Mouse (Mus musculus) cortical plate, adult 2 months (tissue): Measurements from ENCODE around the gene Epha4. TPM values are rescaled to one million over a fixed set of nuclear protein-coding genes. Genes with fewer than 3 reads are reported as not detected.

ENCODE experiments used
- H3K27ac ChIP-seq: fragments of 200-500 bp; 2 replicates; pipeline ENCODE4 v1.5.1; 2012; ENCODE audit warnings: low read length, control low read depth, inconsistent platforms; ENCODE audit not compliant: insufficient read depth
- H3K4me1 ChIP-seq: fragments of 200-500 bp; 2 replicates; pipeline ENCODE4 v1.6.1; 2011; ENCODE audit warnings: low read length; ENCODE audit not compliant: control insufficient read depth, insufficient read depth
- H3K4me3 ChIP-seq: fragments of 200-500 bp; 2 replicates; pipeline ENCODE4 v1.5.1; 2011; ENCODE audit warnings: mild to moderate bottlenecking, low read length, control low read depth; ENCODE audit not compliant: insufficient read depth
- CTCF ChIP-seq: fragments of 200-500 bp; IDR thresholded peaks from 2 replicates; pipeline ENCODE4 v1.5.1; 2011; ENCODE audit warnings: mild to moderate bottlenecking, control low read depth, low read length; ENCODE audit not compliant: insufficient read depth; ENCODE audit errors: extremely low read depth
- POLR2A ChIP-seq: fragments of 200-500 bp; IDR thresholded peaks from 2 replicates; pipeline ENCODE4 v1.6.1; 2011; ENCODE audit warnings: mild to moderate bottlenecking, low read length, control low read depth; ENCODE audit not compliant: insufficient read depth; ENCODE audit errors: extremely low read depth
- polyA plus RNA-seq: library from polyadenylated mRNA; depleted of rRNA; stranded (reverse); fragments of >200 nt; gene quantifications from 2 replicates; pipeline ENCODE4 v1.2.3, GENCODE M21; 2012

Gene Epha4
- polyA plus RNA-seq, 1 experiment, result 74.5 TPM

DNA sequence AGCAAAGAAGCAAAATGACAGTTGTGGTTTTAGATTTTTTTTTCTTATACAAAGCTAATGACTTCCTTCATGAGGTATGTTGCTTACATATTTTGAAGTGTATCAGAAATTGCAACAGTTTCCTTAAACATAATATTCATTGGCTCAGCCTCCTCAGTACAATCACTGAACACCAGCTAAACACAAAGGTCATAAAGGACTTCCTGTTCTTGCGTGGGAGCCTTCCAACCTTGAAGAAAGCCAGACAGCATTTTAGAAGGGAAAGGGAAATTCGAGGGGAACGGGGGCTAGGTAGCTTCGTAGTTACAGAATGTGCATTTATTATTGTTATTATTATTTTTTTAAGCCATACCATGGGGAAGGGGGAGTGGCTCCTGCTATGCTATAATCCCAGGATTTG lies 76.2 kb downstream of the Epha4 start:
- Histone ChIP-seq H3K4me1 (peaks cover 9% of the 10 kb centered on the region), H3K4me3 (no peak overlapping the region), H3K27ac (no peak overlapping the region)
- TF ChIP-seq CTCF (no peak), POLR2A (no peak)

GRCm38 (mm10) chr1:77437881-77438610 lies 76.8 kb downstream of the Epha4 start:
- Histone ChIP-seq H3K4me1 (peaks cover 9% of the 10 kb centered on the region), H3K27ac (no peak overlapping the region), H3K4me3 (no peak overlapping the region)
- TF ChIP-seq POLR2A (no peak), CTCF (no peak)

DNA sequence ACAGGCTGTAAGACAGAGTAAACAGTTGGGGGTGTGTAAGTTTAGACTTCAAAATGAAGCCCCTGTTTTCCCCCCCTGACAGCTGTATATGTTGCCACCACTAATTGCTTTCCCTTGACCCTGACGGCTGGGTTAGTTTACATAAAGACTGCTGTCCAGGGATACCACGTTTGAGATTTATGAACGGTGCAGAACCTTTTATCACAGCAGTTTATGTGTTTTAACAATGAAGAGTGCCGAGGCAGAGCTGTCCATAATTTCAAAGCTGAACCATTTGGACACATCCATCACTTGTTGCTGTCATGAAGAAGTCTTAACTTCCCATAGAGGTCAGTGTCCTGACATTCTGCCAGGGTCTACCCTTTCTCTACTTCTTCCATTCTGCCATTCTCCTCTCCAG lies 79.8 kb downstream of the Epha4 start:
- no peak for TF ChIP-seq CTCF
- Histone ChIP-seq H3K27ac (no peak overlapping the region), H3K4me3 (no peak overlapping the region), H3K4me1 (peaks cover 7% of the 10 kb centered on the region)

- no peak overlapping the region for H3K27ac ChIP-seq
- no peak overlapping the region for H3K4me3 ChIP-seq
- peaks cover 7% of the 10 kb centered on the region for H3K4me1 ChIP-seq
- TF ChIP-seq CTCF, result no peak
Observed at GRCm38 (mm10) chr1:77433148-77433547, 81.7 kb downstream of the Epha4 start.

DNA sequence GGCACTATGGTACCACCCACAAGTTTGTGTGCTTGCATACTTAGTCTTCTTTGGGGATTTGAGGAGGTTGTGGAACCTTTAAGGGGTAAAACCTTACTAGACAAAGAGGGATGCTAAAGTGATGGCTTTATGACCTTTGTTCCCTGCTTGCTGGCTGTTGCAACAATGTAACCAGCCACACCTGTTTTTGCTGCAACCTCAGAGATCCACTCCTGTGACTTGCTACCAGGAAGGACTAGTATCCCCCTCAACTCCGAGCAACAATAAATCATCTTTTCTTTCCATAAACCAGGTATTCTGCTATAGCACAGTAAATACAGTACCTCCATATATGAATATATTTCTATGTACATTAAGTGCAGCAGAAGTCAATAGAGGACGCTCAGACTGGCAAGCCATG lies 82.4 kb downstream of the Epha4 start:
- Histone ChIP-seq H3K27ac (no peak overlapping the region), H3K4me3 (no peak overlapping the region), H3K4me1 (peaks cover 7% of the 10 kb centered on the region)
- TF ChIP-seq POLR2A, result no peak
- TF ChIP-seq CTCF, result no peak

GRCm38 (mm10) chr1:77429174-77429573 lies 85.7 kb downstream of the Epha4 start:
- Histone ChIP-seq H3K4me3 (no peak overlapping the region), H3K4me1 (no peaks in the 10 kb centered on the region), H3K27ac (no peak overlapping the region)
- no peak for TF ChIP-seq POLR2A
- TF ChIP-seq CTCF, result no peak

- no peak for TF ChIP-seq CTCF
- TF ChIP-seq POLR2A, result no peak
- H3K4me3 ChIP-seq, result no peak overlapping the region
- H3K4me1 ChIP-seq, result no peaks in the 10 kb centered on the region; the same call in 1 of the 2 replicates
- no peak overlapping the region for H3K27ac ChIP-seq
Observed at GRCm38 (mm10) chr1:77426956-77427355, 87.9 kb downstream of the Epha4 start.

- Histone ChIP-seq H3K27ac (no peak overlapping the region), H3K4me3 (no peak overlapping the region), H3K4me1 (no peaks in the 10 kb centered on the region; the same call in 1 of the 2 replicates)
- TF ChIP-seq CTCF (no peak), POLR2A (no peak)
Observed at GRCm38 (mm10) chr1:77425171-77425570, 89.7 kb downstream of the Epha4 start.

- Histone ChIP-seq H3K4me1 (peaks cover 4% of the 10 kb centered on the region; the same call in 1 of the 2 replicates), H3K4me3 (no peak overlapping the region), H3K27ac (no peak overlapping the region)
- TF ChIP-seq CTCF (no peak), POLR2A (no peak)
Observed at GRCm38 (mm10) chr1:77421081-77421480, 93.8 kb downstream of the Epha4 start.

- Histone ChIP-seq H3K4me1 (peaks cover 4% of the 10 kb centered on the region; the same call in 1 of the 2 replicates), H3K27ac (no peak overlapping the region), H3K4me3 (no peak overlapping the region)
- TF ChIP-seq CTCF, result no peak
- no peak for TF ChIP-seq POLR2A
Observed at GRCm38 (mm10) chr1:77420348-77420747, 94.5 kb downstream of the Epha4 start.

- peaks cover 7% of the 10 kb centered on the region; the same call in 1 of the 2 replicates for H3K4me1 ChIP-seq
Observed at GRCm38 (mm10) chr1:77416872-77417271, 98.0 kb downstream of the Epha4 start.

More at GRCm38 (mm10) chr1:77416872-77417271, 98.0 kb downstream of the Epha4 start:
- TF ChIP-seq POLR2A, result no peak
- Histone ChIP-seq H3K27ac (no peak overlapping the region), H3K4me3 (no peak overlapping the region)
